In genomic region chr12:70062114-70062513, GRCm38 (mm10) we compare ENCODE assay signal across 8 mouse cellular contexts. TPM values are rescaled to one million over a fixed set of nuclear protein-coding genes. Genes with fewer than 3 reads are reported as not detected.
A peak's percentile ranks its signal among the peaks of the same experiment; 100 is the strongest.
DNase-seq lines count a peak whose midpoint lies in the region; ATAC-seq and TF ChIP-seq lines count a peak whose summit lies in the region.

No protein-coding gene starts in this region.

- WGBS in cerebellum, adult 2 months: 32% methylated on average over 3 of the region's 3 CpGs
- 45% methylated on average over 3 of the region's 3 CpGs for WGBS in forebrain, embryonic 15.5 days
- 37% methylated on average over 3 of the region's 3 CpGs for WGBS in limb, embryonic 12.5 days

- no peak overlapping the region for H3K27ac ChIP-seq in cerebellum, adult 2 months (ENCODE audit: insufficient read depth, low read length)
- H3K27ac ChIP-seq in forebrain, embryonic 15.5 days (replicated peaks): no peak overlapping the region
- H3K27ac ChIP-seq in limb, embryonic 12.5 days: no peak overlapping the region; the same call in 1 of the 2 replicates

- H3K27me3 ChIP-seq in cerebellum, adult 2 months (ENCODE audit: control insufficient read depth, insufficient read depth, low read length): no peaks in the 10 kb centered on the region
- H3K27me3 ChIP-seq in forebrain, embryonic 15.5 days: no peaks in the 10 kb centered on the region
- H3K27me3 ChIP-seq in limb, embryonic 12.5 days: no peaks in the 10 kb centered on the region

- ATAC-seq in forebrain, embryonic 15.5 days (replicated peaks): 0 out of 2 replicates have a peak, but pooled peaks have one; percentile 29
- peak; percentile 71 for ATAC-seq in limb, embryonic 12.5 days (ENCODE audit: insufficient number of reproducible peaks, insufficient read depth, low FRiP score, low TSS enrichment, low read depth)

- intact Hi-C loops in gastrocnemius, postnatal 36 days (cut with DNase I): no loop called here

- no peaks in the 10 kb centered on the region for H3K9me3 ChIP-seq in forebrain, embryonic 15.5 days
- H3K9me3 ChIP-seq in limb, embryonic 12.5 days: no peaks in the 10 kb centered on the region

- H3K36me3 ChIP-seq in forebrain, embryonic 15.5 days: peaks cover 11% of the 10 kb centered on the region; the same call in 1 of the 2 replicates
- H3K36me3 ChIP-seq in limb, embryonic 12.5 days: no peaks in the 10 kb centered on the region; the same call in 1 of the 2 replicates

- DNase-seq in gastrocnemius, adult 18-20 months (ENCODE audit: low spot score): peak; percentile 52
- no peak for DNase-seq in gastrocnemius, postnatal 36 days
- peak; percentile 76 for DNase-seq in right cerebral cortex, postnatal 4 days
- DNase-seq in right cerebral cortex, adult 18-20 months: no peak
- peak; percentile 33 to 55 for DNase-seq in cerebellum, adult 2 months
- peak; percentile 41 for DNase-seq in retina, adult 2 months (ENCODE audit: low read depth, low spot score)

- H3K9ac ChIP-seq in forebrain, embryonic 15.5 days (replicated peaks): no peak overlapping the region
- H3K9ac ChIP-seq in limb, embryonic 12.5 days (replicated peaks): no peak overlapping the region

- peak; percentile 80 for TF ChIP-seq CTCF in cerebellum, adult 2 months (IDR thresholded peaks at IDR 0.05; ENCODE audit: borderline replicate concordance, insufficient read depth, low read depth, low read length)

- no peaks in the 10 kb centered on the region for H3K4me1 ChIP-seq in cerebellum, adult 2 months (ENCODE audit: control insufficient read depth, insufficient read depth, low read length)
- H3K4me1 ChIP-seq in forebrain, embryonic 15.5 days: peaks cover 16% of the 10 kb centered on the region
- peaks cover 8% of the 10 kb centered on the region; the same call in 1 of the 2 replicates for H3K4me1 ChIP-seq in limb, embryonic 12.5 days (replicated peaks)

- H3K4me3 ChIP-seq in cerebellum, adult 2 months (replicated peaks; ENCODE audit: insufficient read depth, low read depth, low read length): no peak overlapping the region
- no peak overlapping the region for H3K4me3 ChIP-seq in forebrain, embryonic 15.5 days
- no peak overlapping the region for H3K4me3 ChIP-seq in limb, embryonic 12.5 days (replicated peaks)

- TF ChIP-seq POLR2A in cerebellum, adult 2 months (IDR thresholded peaks at IDR 0.05; ENCODE audit: borderline replicate concordance, insufficient read depth, low read length): no peak

- no peak overlapping the region for H3K4me2 ChIP-seq in forebrain, embryonic 15.5 days (replicated peaks)
- H3K4me2 ChIP-seq in limb, embryonic 12.5 days: no peak overlapping the region

RNA-seq across cellular contexts. Expression of gene Nin, which starts 51.4 kb away (rescaled TPM):
- 10 to 100 TPM; 22.2 to 33.3 TPM for total RNA-seq in gastrocnemius, adult 18-20 months (2021)
- 10 to 100 TPM; 20.8 to 25.2 TPM for total RNA-seq in gastrocnemius, postnatal 36 days (2021)
- polyA plus RNA-seq in cerebellum, adult 2 months (2012; rRNA removed): 7.2 and 7.4 TPM in 2 replicates
- polyA plus RNA-seq in forebrain, embryonic 15.5 days (2015; fragmentation: Nextera tagmentation; extraction: Ambion mirVana): 33.5 and 34.9 TPM in 2 replicates
- 11.4 and 12.0 TPM in 2 replicates for polyA plus RNA-seq in limb, embryonic 12.5 days (2016; fragmentation: Nextera tagmentation; extraction: Ambion mirVana)

Comparison
In these comparisons a context has a peak if more than half of its experiments do, and no peak if none do; other contexts are left out.
1. DNase-seq: peak in gastrocnemius, adult 18-20 months (single experiment), right cerebral cortex, postnatal 4 days (single experiment), cerebellum, adult 2 months (2 of 2) and retina, adult 2 months (single experiment); none in gastrocnemius, postnatal 36 days (0 of 2) and right cerebral cortex, adult 18-20 months (single experiment).